Mouse (Mus musculus): Measurements from ENCODE around the gene Bend7. TPM values are rescaled to one million over a fixed set of nuclear protein-coding genes. Genes with fewer than 3 reads are reported as not detected.

Gene Bend7
- total RNA-seq, 2 experiments from 2014 or later = 1.5 to 2.3 TPM

Other genes starting within 250 kb of the Bend7 start
- gene Prpf18, start 65.7 kb upstream of the Bend7 start, total RNA-seq (2021) = 10 to 100 TPM; 39.3 to 42.0 TPM
- gene Sephs1, start 163.7 kb downstream of the Bend7 start, total RNA-seq (2021) = 10 to 100 TPM; 16.1 to 18.4 TPM
- 100 to 1,000 TPM; 201 to 213 TPM for gene Phyh, start 201.2 kb downstream of the Bend7 start, total RNA-seq (2021)